Mouse (Mus musculus): ENCODE results near the gene Ankrd22.
"Not testable (repeated sequence)": the region's sequence is repeated elsewhere in the genome, so short reads cannot be mapped to it uniquely, and the experiment has no call there.

Gene Ankrd22

DNA sequence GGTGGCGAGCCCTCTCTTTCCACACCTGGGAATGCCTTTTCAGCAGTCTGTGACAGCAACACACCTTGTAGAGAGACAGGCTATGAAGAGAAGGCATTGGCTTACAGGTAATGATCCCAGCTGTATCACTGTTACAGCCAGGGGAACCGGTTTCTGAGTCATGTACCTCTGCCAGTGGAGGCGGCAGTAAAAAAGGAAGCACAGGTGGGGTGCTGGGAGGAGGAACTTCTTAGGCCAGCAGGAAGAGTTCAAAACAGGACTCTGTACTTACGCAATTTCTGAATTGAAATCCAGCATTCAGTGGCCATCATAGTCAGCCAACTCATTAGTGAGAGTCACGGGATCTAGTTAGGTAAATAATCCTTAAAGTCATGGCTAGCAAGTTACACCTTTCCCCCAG is at the start of gene Ankrd22:
Gene Ankrd22, minus strand, starts transcription at position 163 of the 400 bp plus-strand sequence.
- DNase-seq (ENCODE audit: low spot score in 2 of 2), result no peak

- DNase-seq (ENCODE audit: low spot score in 2 of 2), result no peak
Measured at GRCm38 (mm10) chr19:34214136-34214535, 48.3 kb upstream of the Ankrd22 start.

DNA sequence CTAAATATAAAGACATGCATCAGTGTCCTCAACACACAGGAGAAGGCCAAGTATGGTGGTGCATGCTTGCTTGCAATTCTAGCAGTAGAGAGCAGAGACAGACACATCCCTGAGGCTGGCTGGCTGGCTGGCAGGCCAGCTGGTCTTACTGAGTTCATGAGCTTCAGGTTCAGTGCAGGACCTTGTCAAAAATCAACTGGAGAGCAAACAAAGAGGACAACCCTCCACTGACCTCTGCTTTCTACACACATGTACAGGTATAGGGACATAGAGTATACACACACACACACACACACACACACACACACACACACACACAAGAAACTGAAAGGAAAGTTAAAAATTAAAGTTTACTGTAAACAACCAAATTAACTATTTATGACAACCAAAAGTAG is 47.4 kb upstream of the Ankrd22 start:
- DNase-seq (ENCODE audit: low spot score in 2 of 2), result no peak

GRCm38 (mm10) chr19:34212489-34213250 is 46.8 kb upstream of the Ankrd22 start:
- DNase-seq (ENCODE audit: low spot score in 2 of 2), result no peak

DNA sequence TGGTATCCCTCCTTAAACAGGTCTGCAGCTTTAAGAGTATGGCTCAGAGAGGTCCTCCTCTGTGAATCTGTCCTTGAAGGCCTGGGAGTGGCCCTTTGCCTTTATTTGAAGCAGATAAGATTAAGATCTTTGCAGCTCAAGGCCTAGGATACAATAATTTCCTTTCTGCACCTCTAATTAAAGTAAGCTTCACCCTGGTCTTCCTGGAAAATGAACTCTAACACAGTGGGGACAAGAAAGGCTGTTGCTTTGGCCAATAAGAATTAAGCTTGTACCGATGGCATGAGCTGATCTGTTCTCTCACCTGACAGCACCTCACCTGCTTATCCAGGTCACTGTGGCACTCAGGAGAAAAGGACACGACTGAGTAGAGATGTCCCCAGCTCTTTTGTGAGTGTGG is 45.0 kb upstream of the Ankrd22 start:
- DNase-seq (ENCODE audit: low spot score in 2 of 2), result no peak

GRCm38 (mm10) chr19:34209930-34210581 is 44.2 kb upstream of the Ankrd22 start:
- DNase-seq (ENCODE audit: low spot score in 2 of 2), result no peak

GRCm38 (mm10) chr19:34209031-34209430 is 43.2 kb upstream of the Ankrd22 start:
- no peak for DNase-seq (ENCODE audit: low spot score in 2 of 2)

GRCm38 (mm10) chr19:34206760-34207440 is 41.0 kb upstream of the Ankrd22 start:
- DNase-seq (ENCODE audit: low spot score in 2 of 2), result no peak

- not testable (repeated sequence) for DNase-seq (ENCODE audit: low spot score in 2 of 2)
Measured at GRCm38 (mm10) chr19:34206128-34206527, 40.3 kb upstream of the Ankrd22 start.

GRCm38 (mm10) chr19:34202668-34203067 is 36.8 kb upstream of the Ankrd22 start:
- no peak for DNase-seq (ENCODE audit: low spot score in 2 of 2)

GRCm38 (mm10) chr19:34199488-34199887 is 33.6 kb upstream of the Ankrd22 start:
- no peak for DNase-seq (ENCODE audit: low spot score in 2 of 2)

DNA sequence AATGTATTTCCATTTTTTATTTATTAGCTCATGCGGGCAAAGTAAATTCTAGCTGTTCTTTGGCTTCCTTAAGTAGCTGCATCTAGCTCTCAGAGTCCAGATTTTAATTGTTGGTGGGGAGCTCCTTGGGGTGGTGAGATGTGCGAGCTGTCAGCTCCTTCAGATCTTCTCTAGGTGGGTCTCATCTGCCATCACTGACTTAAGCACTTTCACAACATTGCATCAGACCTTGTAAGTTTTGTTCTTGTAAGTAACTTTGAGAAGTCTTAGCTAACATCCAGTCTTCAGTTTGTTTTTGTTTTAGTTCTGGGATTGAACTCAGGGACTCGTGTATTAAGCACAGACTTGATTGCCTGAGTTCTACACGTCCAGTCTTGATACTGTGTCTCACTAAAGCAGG is 33.0 kb upstream of the Ankrd22 start:
- no peak for DNase-seq (ENCODE audit: low spot score in 2 of 2)

DNA sequence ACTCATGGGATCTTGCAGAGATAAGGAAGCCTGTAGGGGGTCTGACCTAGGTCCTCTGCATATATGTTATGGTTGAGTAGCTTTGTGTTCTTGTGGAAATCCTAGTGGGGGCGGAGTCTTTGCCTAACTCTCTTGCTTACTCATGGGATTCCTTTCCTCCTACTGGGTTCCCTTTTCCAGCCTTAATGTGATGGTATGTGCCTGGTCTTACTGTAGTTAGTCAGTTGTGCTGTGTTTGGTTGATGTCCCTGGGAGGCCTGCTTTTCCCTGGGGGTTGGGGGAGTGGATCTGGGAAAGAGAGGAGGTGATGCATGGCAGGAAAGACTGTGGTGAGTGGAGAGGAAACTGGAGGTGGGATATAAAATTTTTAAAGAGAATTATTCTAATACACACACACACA is 32.2 kb upstream of the Ankrd22 start:
- DNase-seq (ENCODE audit: low spot score in 2 of 2), result no peak

GRCm38 (mm10) chr19:34195031-34195430 is 29.2 kb upstream of the Ankrd22 start:
- DNase-seq (ENCODE audit: low spot score in 2 of 2), result no peak

GRCm38 (mm10) chr19:34194132-34194745 is 28.4 kb upstream of the Ankrd22 start:
- no peak for DNase-seq (ENCODE audit: low spot score in 2 of 2)

DNA sequence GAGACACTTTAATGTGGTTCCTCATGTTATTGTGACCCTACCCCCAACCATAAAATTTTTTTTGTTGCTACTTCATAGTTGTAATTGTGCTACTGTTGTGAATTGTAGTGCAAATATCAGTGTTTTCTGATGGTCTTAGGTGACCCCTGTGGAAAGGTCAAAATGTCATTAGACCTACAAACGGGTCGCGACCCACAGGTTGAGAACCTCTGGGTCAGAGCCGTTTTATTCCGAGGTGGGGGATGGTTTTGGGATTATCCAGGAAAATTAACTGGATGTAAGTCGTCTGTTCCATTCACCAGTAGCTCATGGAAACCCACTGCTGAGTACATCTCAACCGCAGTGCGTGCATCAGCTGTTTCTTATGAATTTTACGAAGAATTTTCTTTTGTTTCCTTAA is 27.8 kb upstream of the Ankrd22 start:
- DNase-seq (ENCODE audit: low spot score in 2 of 2), result no peak

DNA sequence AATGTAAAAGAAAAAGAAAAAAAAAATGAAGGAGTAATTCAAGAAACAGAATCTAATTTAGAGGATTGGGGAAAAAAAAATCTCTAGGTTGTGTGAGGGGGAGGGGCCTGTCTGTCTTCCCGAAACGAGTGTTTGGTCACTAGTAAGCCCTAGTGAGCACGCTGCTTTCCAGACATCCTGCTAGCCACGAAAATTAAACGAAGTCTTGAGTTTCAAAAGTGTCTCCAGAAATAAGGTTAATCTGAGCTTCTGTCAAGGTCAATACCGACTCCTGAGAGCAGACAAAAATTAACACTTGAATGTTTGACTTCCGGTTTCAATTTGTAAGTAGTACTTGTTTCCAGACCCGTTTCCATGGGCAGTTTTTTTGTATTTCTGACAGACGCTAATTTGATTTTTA is 27.3 kb upstream of the Ankrd22 start:
- no peak for DNase-seq (ENCODE audit: low spot score in 2 of 2)

DNA sequence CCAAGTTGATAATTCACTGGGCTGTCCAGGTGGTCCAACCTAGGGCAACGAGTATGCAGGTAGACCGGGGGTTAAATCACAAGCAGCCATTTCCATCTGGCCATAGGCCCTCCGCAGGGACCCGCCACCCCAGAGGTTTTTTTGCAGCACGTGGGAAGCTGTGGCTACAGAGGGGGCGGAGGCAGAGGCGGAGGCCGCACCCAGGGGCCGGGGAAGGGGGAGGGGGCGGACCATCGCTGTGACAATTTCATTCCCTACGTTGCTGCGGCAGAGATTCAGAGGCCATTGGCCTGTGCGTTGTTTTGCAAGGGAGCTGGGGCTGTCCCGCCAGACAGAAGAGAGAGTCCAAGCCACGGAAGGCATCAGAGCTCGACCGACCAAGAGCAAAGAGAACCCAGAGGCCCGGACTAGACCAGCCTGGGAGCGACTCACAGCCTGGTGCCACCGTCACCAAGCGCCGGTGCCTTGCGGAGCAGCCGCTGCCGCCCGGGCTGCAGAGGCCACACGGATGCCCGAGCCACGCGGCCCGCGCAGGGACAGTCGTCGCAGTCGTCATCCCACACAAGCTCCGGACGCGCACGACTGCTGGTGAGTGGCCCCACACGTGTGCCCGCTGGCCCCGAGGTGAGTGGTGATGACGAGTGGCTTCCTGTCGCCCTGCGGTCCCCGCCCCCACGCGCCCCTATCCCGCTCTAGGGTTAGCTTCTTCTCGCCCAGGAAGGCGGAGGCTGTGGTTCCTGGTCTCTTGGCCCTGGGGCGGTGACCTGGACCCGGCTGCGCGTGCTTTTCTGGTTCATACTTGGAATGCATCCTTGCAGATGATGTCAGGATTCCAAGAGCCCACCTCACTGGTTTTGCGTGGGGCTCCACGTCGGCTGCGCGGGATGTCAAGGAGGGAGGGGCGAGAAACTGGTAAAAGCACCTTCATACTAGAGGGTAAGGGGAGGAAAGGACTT is 26.4 kb upstream of the Ankrd22 start, which contains the start of gene Stambpl1:
Gene Stambpl1, plus strand, starts transcription at position 222 of the 956 bp plus-strand sequence.
- DNase-seq (ENCODE audit: low spot score in 2 of 2), result peak; percentile 63 to 72

- peak in 1 of 2 experiments; percentile 19 for DNase-seq (ENCODE audit: low spot score in 2 of 2)
Measured at GRCm38 (mm10) chr19:34191645-34192007, 25.8 kb upstream of the Ankrd22 start.

GRCm38 (mm10) chr19:34186845-34187244 is 21.0 kb upstream of the Ankrd22 start:
- no peak for DNase-seq (ENCODE audit: low spot score in 2 of 2)

GRCm38 (mm10) chr19:34182490-34182889 is 16.6 kb upstream of the Ankrd22 start:
- DNase-seq (ENCODE audit: low spot score in 2 of 2), result no peak

Data from right cerebral cortex, postnatal 36 days (tissue).